Mouse (Mus musculus) forebrain, embryonic 16.5 days (tissue): ENCODE measurements at regions not wholly inside any gene's neighbourhood (a gene's known extent, or its start where the extent isn't known, plus 50 kb on each side); places are given as distances from the start of the nearest gene placed in this dataset.
A peak's percentile ranks its signal among the peaks of the same experiment; 100 is the strongest.
"Not testable (repeated sequence)": the region's sequence is repeated elsewhere in the genome, so short reads cannot be mapped to it uniquely, and the experiment has no call there.

Experiments used
- ATAC-seq: fragments of 200-750 bp; cut with Nextera tagmentation; 2 replicates; pipeline ENCODE4 v1.8.0; 2017; ENCODE audit warnings: mild to moderate bottlenecking, moderate library complexity
- H3K27ac ChIP-seq: fragments of 300-500 bp; sonication (generic); 2 replicates; pipeline ENCODE4 v1.5.1; 2014; ENCODE audit warnings: low read length, control low read depth
- H3K27me3 ChIP-seq: fragments of 300-500 bp; sonication (generic); replicated peaks from 2 replicates; pipeline ENCODE4 v1.6.1; 2014; ENCODE audit warnings: low read length; ENCODE audit not compliant: control insufficient read depth, insufficient read depth
- H3K36me3 ChIP-seq: fragments of 300-500 bp; sonication (generic); 2 replicates; pipeline ENCODE4 v1.6.1; 2014; ENCODE audit not compliant: control insufficient read depth, insufficient read depth
- H3K4me1 ChIP-seq: fragments of 300-500 bp; sonication (generic); replicated peaks from 2 replicates; pipeline ENCODE4 v1.6.1; 2014; ENCODE audit warnings: low read length; ENCODE audit not compliant: control insufficient read depth, insufficient read depth
- H3K4me2 ChIP-seq: fragments of 300-500 bp; sonication (generic); 2 replicates; pipeline ENCODE4 v1.6.1; 2014; ENCODE audit warnings: mild to moderate bottlenecking, low read length, control low read depth
- H3K4me3 ChIP-seq: fragments of 300-500 bp; sonication (generic); replicated peaks from 2 replicates; pipeline ENCODE4 v1.5.1; 2014; ENCODE audit warnings: mild to moderate bottlenecking, low read length, control low read depth
- H3K9ac ChIP-seq: fragments of 300-500 bp; sonication (generic); replicated peaks from 2 replicates; pipeline ENCODE4 v1.6.1; 2014; ENCODE audit warnings: low read depth, low read length, control low read depth
- H3K9me3 ChIP-seq: fragments of 300-500 bp; sonication (generic); 2 replicates; pipeline ENCODE4 v1.6.1; 2016; ENCODE audit warnings: low read length; ENCODE audit not compliant: control insufficient read depth
- WGBS: fragments of 180-500 bp; shearing (Covaris S2); extraction: QIAGEN DNeasy Blood & Tissue Kit; methylation state at CpG from one replicate; pipeline ENCODE4 v1.1.7; 2014; 5-methylcytosine and 5-hydroxymethylcytosine counted together

- no peak overlapping the region for H3K9ac ChIP-seq
- H3K27ac ChIP-seq = no peak overlapping the region
- no peaks in the 10 kb centered on the region for H3K36me3 ChIP-seq
- H3K4me2 ChIP-seq = no peak overlapping the region
- peaks cover 11% of the 10 kb centered on the region for H3K4me1 ChIP-seq
- H3K27me3 ChIP-seq = no peaks in the 10 kb centered on the region
- H3K4me3 ChIP-seq = no peak overlapping the region
- WGBS = 83% methylated on average over 1 of the region's 1 CpGs
- ATAC-seq = no peak
- no peaks in the 10 kb centered on the region for H3K9me3 ChIP-seq
Observed at GRCm38 (mm10) chr16:50029711-50030110, 229.4 kb downstream of the Cd47 start.

GRCm38 (mm10) chr16:50030355-50030754, 230.0 kb downstream of the Cd47 start:
- H3K9ac ChIP-seq, H3K4me3 ChIP-seq, H3K4me2 ChIP-seq, H3K9me3 ChIP-seq, H3K27me3 ChIP-seq, H3K36me3 ChIP-seq, H3K27ac ChIP-seq: not testable (repeated sequence)
- peaks cover 11% of the 10 kb centered on the region for H3K4me1 ChIP-seq
- peak; percentile 39 for ATAC-seq

GRCm38 (mm10) chr16:50030905-50031369, 230.6 kb downstream of the Cd47 start:
- Histone ChIP-seq H3K9ac (no peak overlapping the region), H3K4me1 (peaks cover 11% of the 10 kb centered on the region), H3K27me3 (no peaks in the 10 kb centered on the region), H3K36me3 (no peaks in the 10 kb centered on the region), H3K4me3 (no peak overlapping the region), H3K4me2 (no peak overlapping the region), H3K27ac (no peak overlapping the region), H3K9me3 (no peaks in the 10 kb centered on the region)
- ATAC-seq = no peak
- WGBS = 76% methylated on average over 2 of the region's 2 CpGs

- Histone ChIP-seq H3K36me3 (no peaks in the 10 kb centered on the region), H3K9ac (no peak overlapping the region), H3K4me1 (no peaks in the 10 kb centered on the region), H3K4me3 (no peak overlapping the region), H3K27ac (no peak overlapping the region), H3K9me3 (no peaks in the 10 kb centered on the region), H3K27me3 (no peaks in the 10 kb centered on the region), H3K4me2 (no peak overlapping the region)
- ATAC-seq = no peak
- 87% methylated on average over 2 of the region's 2 CpGs for WGBS
Observed at GRCm38 (mm10) chr16:50032798-50033197, 232.5 kb downstream of the Cd47 start.

GRCm38 (mm10) chr16:50036296-50036734, 236.0 kb downstream of the Cd47 start:
- Histone ChIP-seq H3K4me2 (no peak overlapping the region), H3K9ac (no peak overlapping the region), H3K27me3 (no peaks in the 10 kb centered on the region), H3K27ac (no peak overlapping the region), H3K36me3 (no peaks in the 10 kb centered on the region), H3K4me1 (no peaks in the 10 kb centered on the region), H3K9me3 (no peaks in the 10 kb centered on the region), H3K4me3 (no peak overlapping the region)
- peak; percentile 29; the same call in 1 of the 2 replicates for ATAC-seq
- 31% methylated on average over 5 of the region's 5 CpGs for WGBS

- Histone ChIP-seq H3K27ac (no peak overlapping the region), H3K4me2 (no peak overlapping the region), H3K9ac (no peak overlapping the region), H3K4me1 (peaks cover 5% of the 10 kb centered on the region), H3K36me3 (no peaks in the 10 kb centered on the region), H3K27me3 (no peaks in the 10 kb centered on the region), H3K9me3 (no peaks in the 10 kb centered on the region), H3K4me3 (no peak overlapping the region)
- WGBS = 60% methylated on average over 1 of the region's 1 CpGs
- ATAC-seq = no peak
Observed at GRCm38 (mm10) chr16:50044103-50044502, 243.8 kb downstream of the Cd47 start.

- Histone ChIP-seq H3K9ac (peak overlapping the region; percentile 57), H3K27ac (no peak overlapping the region), H3K36me3 (no peaks in the 10 kb centered on the region), H3K4me2 (peak overlapping the region; percentile 82), H3K4me1 (peaks cover 5% of the 10 kb centered on the region), H3K27me3 (no peaks in the 10 kb centered on the region), H3K9me3 (no peaks in the 10 kb centered on the region), H3K4me3 (peak overlapping the region; percentile 46)
- WGBS = 6% methylated on average over 32 of the region's 32 CpGs
- ATAC-seq = peak; percentile 90
Observed at GRCm38 (mm10) chr16:50045552-50046547, 245.5 kb downstream of the Cd47 start.

- Histone ChIP-seq H3K4me2 (no peak overlapping the region), H3K27ac (no peak overlapping the region), H3K4me3 (no peak overlapping the region), H3K9me3 (no peaks in the 10 kb centered on the region), H3K4me1 (no peaks in the 10 kb centered on the region), H3K9ac (no peak overlapping the region), H3K27me3 (no peaks in the 10 kb centered on the region), H3K36me3 (no peaks in the 10 kb centered on the region)
- no peak for ATAC-seq
- WGBS = 88% methylated on average over 4 of the region's 4 CpGs
Observed at GRCm38 (mm10) chr16:50063540-50063939, 263.2 kb downstream of the Cd47 start.

- Histone ChIP-seq H3K9me3 (no peaks in the 10 kb centered on the region), H3K27me3 (no peaks in the 10 kb centered on the region), H3K4me3 (no peak overlapping the region), H3K27ac (no peak overlapping the region), H3K4me1 (no peaks in the 10 kb centered on the region), H3K9ac (no peak overlapping the region), H3K36me3 (no peaks in the 10 kb centered on the region), H3K4me2 (no peak overlapping the region)
- ATAC-seq = no peak
- 74% methylated on average over 5 of the region's 5 CpGs for WGBS
Observed at GRCm38 (mm10) chr16:50065336-50066082, 265.2 kb downstream of the Cd47 start.
